Mouse (Mus musculus): ENCODE measurements around the gene Fam174a. TPM values are rescaled to one million over a fixed set of nuclear protein-coding genes. Genes with fewer than 3 reads are reported as not detected.
A peak's percentile ranks its signal among the peaks of the same experiment; 100 is the strongest.

Fam174a gene
- total RNA-seq (2021): 10 to 100 TPM; 17.1 to 17.2 TPM

- peak; percentile 95 for DNase-seq
These were observed at the start of gene Fam174a for GRCm38 (mm10) chr1:95313393-95314228. TSS of gene Fam174a (plus strand) at chr1:95313623.

DNA sequence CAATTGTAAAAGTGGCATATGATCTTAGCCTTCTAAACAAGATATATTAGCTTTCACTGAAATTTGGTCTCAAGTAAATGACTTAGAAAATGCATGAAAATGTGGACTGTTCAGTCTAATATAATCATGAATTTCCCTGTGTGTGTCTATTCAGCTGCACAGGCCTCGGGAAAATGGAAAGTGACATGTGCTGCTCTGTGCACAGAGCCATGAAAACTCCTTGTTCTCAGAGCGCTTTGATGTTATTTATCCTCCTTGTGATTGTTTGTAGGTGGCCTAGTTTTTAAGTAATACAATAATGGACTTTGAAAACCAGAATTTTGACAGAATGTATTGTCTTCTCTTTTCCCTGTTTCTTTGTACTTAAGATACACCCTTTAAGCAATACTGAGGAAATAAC lies 49.6 kb upstream of the Fam174a start:
- DNase-seq: no peak

DNA sequence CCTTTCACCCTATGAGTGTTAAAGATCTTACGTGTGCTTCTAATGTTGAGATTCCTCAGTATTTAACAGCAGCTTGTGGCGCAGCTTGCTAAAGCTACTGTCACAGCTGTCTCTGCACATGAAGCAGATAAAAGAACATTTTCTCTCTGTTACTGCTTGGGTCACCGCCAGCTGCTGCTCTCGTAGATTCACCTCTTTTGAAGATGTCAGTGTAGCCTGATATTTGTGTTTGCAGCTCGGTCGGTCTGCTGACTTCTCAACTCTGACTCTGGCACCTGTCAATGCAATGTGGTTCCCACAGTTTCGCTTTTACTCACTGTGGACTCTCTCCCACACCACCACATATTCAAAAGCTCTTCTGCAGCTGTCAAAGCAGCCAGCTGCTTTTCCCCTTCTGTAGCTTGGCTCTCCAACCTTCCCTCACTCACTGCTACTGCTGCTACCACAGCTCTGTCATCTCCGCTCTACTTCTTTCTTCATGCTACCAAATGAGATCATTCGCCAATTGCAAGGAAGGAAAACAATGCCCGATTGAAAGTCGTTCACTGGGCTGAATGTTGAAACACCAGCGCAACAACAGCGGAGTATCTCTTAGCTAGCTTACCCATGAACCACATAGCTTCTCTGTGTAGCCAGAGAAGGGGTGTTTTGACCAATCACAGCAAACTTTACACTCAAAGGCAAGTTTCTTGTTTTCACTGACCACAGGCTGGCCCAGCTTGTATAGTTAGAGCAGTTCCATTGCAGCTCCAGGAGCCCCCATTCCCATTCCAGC lies 45.3 kb upstream of the Fam174a start:
- DNase-seq: peak; percentile 12

GRCm38 (mm10) chr1:95273321-95273720 lies 40.1 kb upstream of the Fam174a start:
- DNase-seq: no peak

DNA sequence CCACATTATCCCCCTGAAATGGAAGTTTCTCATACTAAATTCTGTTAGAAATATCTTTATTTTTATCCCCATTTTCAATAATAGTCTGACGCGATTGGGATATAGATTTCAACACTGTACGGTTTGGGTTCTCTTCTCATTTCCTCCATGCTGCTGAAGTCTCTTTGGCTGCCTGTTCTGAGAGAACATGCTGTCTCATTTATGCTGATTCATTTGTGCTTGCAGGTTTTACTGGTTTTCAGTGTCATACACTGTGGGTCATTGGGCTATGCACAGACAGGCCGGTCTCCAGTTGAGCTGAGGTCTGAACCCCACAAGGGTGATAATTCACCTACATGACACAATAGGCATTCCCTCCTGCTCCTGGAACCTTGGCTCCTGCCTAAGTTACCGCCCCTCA lies 5.1 kb upstream of the Fam174a start:
- no peak for DNase-seq

GRCm38 (mm10) chr1:95314229-95314555 lies 769 bp downstream of the Fam174a start:
- no peak for DNase-seq

- peak; percentile 4 for DNase-seq
These were observed 2.6 kb downstream of the Fam174a start for GRCm38 (mm10) chr1:95315981-95316380.

- DNase-seq: no peak
These were observed 8.8 kb downstream of the Fam174a start for GRCm38 (mm10) chr1:95322219-95322618.

GRCm38 (mm10) chr1:95323004-95323403 lies 9.6 kb downstream of the Fam174a start:
- DNase-seq: no peak

DNA sequence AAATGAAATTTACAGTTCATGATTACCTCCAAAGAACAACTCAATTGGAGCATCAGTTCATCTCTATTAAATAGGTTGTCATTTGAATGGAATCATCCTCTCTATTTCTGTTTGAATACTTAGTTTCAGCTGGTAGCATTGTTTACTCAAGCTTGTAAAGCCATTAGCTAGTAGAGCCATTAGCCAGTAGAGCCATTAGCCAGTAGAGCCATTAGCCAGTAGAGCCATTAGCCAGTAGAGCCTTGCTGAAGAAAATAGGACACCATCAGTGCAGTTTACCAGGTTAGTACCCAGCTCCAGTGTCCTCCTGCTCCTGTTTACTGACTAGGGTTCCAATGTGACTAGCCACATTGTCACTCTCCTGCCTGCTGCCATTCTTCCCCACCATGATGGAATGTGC lies 13.4 kb downstream of the Fam174a start:
- DNase-seq: no peak

GRCm38 (mm10) chr1:95339618-95340017 lies 26.2 kb downstream of the Fam174a start:
- no peak for DNase-seq

GRCm38 (mm10) chr1:95342242-95342641 lies 28.8 kb downstream of the Fam174a start:
- DNase-seq: no peak

DNA sequence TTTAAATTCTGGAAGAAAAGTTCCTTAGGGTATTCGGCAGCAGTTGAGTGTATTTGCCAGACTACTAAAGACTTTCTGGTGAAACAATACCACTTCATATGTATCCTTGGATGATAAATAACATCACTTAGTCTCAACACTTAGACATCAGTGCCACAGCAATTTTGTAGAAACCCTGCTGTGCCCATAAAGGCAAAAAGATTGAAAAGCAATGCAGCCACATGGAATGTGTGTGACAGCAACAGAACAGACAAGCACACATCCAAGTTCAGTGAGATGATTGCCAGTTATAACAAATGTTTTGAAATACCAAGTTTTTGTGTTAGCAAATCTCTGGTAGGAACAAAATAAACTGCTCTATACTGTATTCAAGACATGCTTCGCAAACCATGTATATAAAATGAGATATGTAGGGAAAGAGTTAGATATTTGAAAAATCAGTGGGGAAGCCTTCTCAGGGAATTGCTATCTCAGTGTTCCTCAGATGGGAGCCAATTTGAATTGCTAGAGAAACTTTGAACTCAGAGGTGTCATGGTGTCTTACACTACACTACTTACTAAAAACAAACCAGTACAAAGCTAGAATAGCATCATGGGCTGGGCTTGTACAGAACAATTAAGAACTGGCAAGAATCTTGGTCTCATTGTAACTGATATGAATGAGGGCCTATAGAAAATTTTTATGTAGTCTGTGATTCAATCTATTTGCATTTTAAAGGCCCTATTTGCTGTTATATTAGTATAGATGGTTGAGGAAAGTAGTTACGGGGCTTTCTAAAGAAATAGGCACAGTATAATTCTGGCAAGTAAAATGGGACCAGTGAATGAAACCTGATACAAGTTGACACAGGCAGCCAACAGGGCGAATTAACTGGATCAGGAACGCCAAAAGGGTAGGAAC lies 30.4 kb downstream of the Fam174a start:
- DNase-seq: no peak

- DNase-seq: no peak
These were observed 40.7 kb downstream of the Fam174a start for GRCm38 (mm10) chr1:95354146-95354545.

DNA sequence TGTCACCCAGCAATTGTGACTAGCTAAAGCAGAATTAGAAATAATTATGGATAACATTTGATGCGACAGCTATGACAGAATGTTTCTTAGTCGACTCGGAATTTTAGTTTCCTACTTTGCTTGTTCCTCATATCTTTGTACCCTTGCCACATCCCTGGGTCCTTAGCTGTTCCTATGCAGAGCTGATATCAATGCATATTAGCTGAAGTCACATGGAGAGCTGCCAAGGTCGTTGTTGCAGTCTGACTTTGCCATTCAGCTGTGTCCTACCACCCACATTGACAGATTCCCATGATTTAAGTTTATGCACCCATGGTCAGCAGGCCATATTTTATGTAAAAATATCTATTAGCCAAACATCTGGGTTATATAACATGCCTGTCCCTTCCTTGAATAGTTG lies 43.5 kb downstream of the Fam174a start:
- DNase-seq: peak; percentile 22

DNA sequence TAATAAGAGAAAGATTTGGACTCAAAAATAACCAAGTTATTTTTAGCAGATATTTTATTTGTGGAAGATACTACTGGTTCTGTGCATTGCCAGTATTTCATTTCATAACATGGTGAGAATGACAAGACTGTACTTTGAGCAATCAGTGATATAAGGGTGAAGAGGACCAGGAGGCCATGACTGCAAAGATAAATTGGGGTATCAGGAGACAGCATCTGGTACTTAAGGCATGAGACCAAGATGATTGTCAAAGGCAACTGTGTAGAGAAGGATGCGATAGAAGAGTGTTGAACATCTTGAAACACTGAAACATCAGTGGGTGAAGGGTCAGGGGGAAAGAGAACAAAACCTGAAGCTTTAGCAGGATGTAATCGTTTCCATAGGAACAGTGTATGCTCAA lies 50.3 kb downstream of the Fam174a start:
- DNase-seq: no peak

- no peak for DNase-seq
These were observed 53.4 kb downstream of the Fam174a start for GRCm38 (mm10) chr1:95366616-95367373.

GRCm38 (mm10) chr1:95367748-95368147 lies 54.3 kb downstream of the Fam174a start:
- DNase-seq: no peak

GRCm38 (mm10) chr1:95375443-95375842 lies 62.0 kb downstream of the Fam174a start:
- DNase-seq: no peak

GRCm38 (mm10) chr1:95381028-95381427 lies 67.6 kb downstream of the Fam174a start:
- no peak for DNase-seq
